Mouse (Mus musculus): Measurements from ENCODE around the gene Gm20834. TPM values are rescaled to one million over a fixed set of nuclear protein-coding genes. Genes with fewer than 3 reads are reported as not detected.
"Not testable (repeated sequence)": the region's sequence is repeated elsewhere in the genome, so short reads cannot be mapped to it uniquely, and the experiment has no call there.

The Gm20834 gene
- polyA plus RNA-seq (2012; ENCODE audit: insufficient read depth, insufficient read length, missing spikeins) = not detected in 2 replicates

- not testable (repeated sequence) for H3K4me3 ChIP-seq (ENCODE audit: insufficient read depth, low read length); H3K27ac ChIP-seq (ENCODE audit: insufficient read depth, low read depth, low read length); H3K4me1 ChIP-seq (ENCODE audit: control insufficient read depth, insufficient read depth, low read length)
These were observed at the start of gene Gm20834 for GRCm38 (mm10) chrY:10324489-10324888. Gm20834 (minus strand) TSS chrY:10324589.

Other genes with a start within 250 kb of the Gm20834 start
- not detected in 2 replicates for gene Gm21310, start 177.4 kb downstream of the Gm20834 start, polyA plus RNA-seq (2012; ENCODE audit: insufficient read depth, insufficient read length, missing spikeins)
- not detected in 2 replicates for gene Gm28510, start 88.1 kb upstream of the Gm20834 start, polyA plus RNA-seq (2012; ENCODE audit: insufficient read depth, insufficient read length, missing spikeins)
- gene Gm20737, start 211.5 kb upstream of the Gm20834 start, polyA plus RNA-seq (2012; ENCODE audit: insufficient read depth, insufficient read length, missing spikeins) = not detected in 2 replicates
- gene Gm21775, start 228.9 kb upstream of the Gm20834 start, polyA plus RNA-seq (2012; ENCODE audit: insufficient read depth, insufficient read length, missing spikeins) = not detected in 2 replicates

Data from bone marrow macrophage, adult 2 months (primary cell).